Mouse (Mus musculus) heart, postnatal 14 days (tissue): ENCODE measurements around the gene Prss36. TPM values are rescaled to one million over a fixed set of nuclear protein-coding genes. Genes with fewer than 3 reads are reported as not detected.

Source experiments
- total RNA-seq, 2 experiments: library from RNA; stranded (reverse); gene quantifications; 2 replicates each; pipeline ENCODE4 v1.2.3; 2021

Prss36 gene
- total RNA-seq, 2 experiments from 2014 or later = 6.4 to 6.7 TPM

Other genes starting within 250 kb of the Prss36 start
- gene Bcl7c, start 237.8 kb downstream of the Prss36 start, total RNA-seq = 10 to 100 TPM; 33.5 to 47.3 TPM
- 1 to 10 TPM; 5.0 to 6.0 TPM for gene Ctf1, start 234.0 kb downstream of the Prss36 start, total RNA-seq
- not detected for gene Ctf2, start 214.6 kb downstream of the Prss36 start, total RNA-seq
- gene Fbxl19, start 202.2 kb downstream of the Prss36 start, total RNA-seq = 1 to 10 TPM; 4.8 to 5.7 TPM
- gene Orai3, start 176.9 kb downstream of the Prss36 start, total RNA-seq = 10 to 100 TPM; 16.6 to 17.3 TPM
- 10 to 100 TPM; 21.0 to 22.3 TPM for gene Setd1a, start 170.1 kb downstream of the Prss36 start, total RNA-seq
- gene Gm49388, start 161.1 kb downstream of the Prss36 start, total RNA-seq = 1 to 10 TPM; 2.7 to 3.0 TPM
- 10 to 100 TPM; 14.9 to 18.4 TPM for gene Hsd3b7, start 146.1 kb downstream of the Prss36 start, total RNA-seq
- 10 to 100 TPM; 66.7 to 68.1 TPM for gene Stx4a, start 122.4 kb downstream of the Prss36 start, total RNA-seq
- under 1 TPM; 0.65 to 0.83 TPM for gene Stx1b, start 122.2 kb downstream of the Prss36 start, total RNA-seq
- 10 to 100 TPM; 21.0 to 21.9 TPM for gene Zfp646, start 70.5 kb downstream of the Prss36 start, total RNA-seq
- gene Zfp668, start 69.9 kb downstream of the Prss36 start, total RNA-seq = 1 to 10 TPM; 3.8 to 5.5 TPM
- gene Prss53, start 55.8 kb downstream of the Prss36 start, total RNA-seq = under 1 TPM; 0.59 to 0.88 TPM
- gene Gm21974, start 51.3 kb downstream of the Prss36 start, total RNA-seq = not detected
- 10 to 100 TPM; 25.6 to 28.1 TPM for gene Vkorc1, start 51.1 kb downstream of the Prss36 start, total RNA-seq
- gene Bckdk, start 42.6 kb downstream of the Prss36 start, total RNA-seq = 10 to 100 TPM; 85.7 to 86.8 TPM
- gene Kat8, start 34.2 kb downstream of the Prss36 start, total RNA-seq = 10 to 100 TPM; 13.5 TPM
- gene Prss8, start 16.6 kb downstream of the Prss36 start, total RNA-seq = under 1 TPM in 1 of 2 experiments, not detected in 1; 0.24 TPM
- 100 to 1,000 TPM; 169 to 184 TPM for gene Fus, start 20.7 kb upstream of the Prss36 start, total RNA-seq
- gene Pycard, start 47.1 kb upstream of the Prss36 start, total RNA-seq = 10 to 100 TPM in 1 of 2 experiments, 1 to 10 TPM in 1; 5.6 to 13.6 TPM
- 100 to 1,000 TPM; 209 to 217 TPM for gene Trim72, start 57.2 kb upstream of the Prss36 start, total RNA-seq
- 1 to 10 TPM; 4.5 to 5.7 TPM for gene Itgam, start 115.9 kb upstream of the Prss36 start, total RNA-seq
- not detected for gene Gm49368, start 116.0 kb upstream of the Prss36 start, total RNA-seq
- gene Itgax, start 182.8 kb upstream of the Prss36 start, total RNA-seq = under 1 TPM; 0.19 to 0.59 TPM
- under 1 TPM in 1 of 2 experiments, not detected in 1; 0.17 TPM for gene Itgad, start 207.7 kb upstream of the Prss36 start, total RNA-seq